ENCODE assay signal across 11 mouse cellular contexts in the genomic region with DNA sequence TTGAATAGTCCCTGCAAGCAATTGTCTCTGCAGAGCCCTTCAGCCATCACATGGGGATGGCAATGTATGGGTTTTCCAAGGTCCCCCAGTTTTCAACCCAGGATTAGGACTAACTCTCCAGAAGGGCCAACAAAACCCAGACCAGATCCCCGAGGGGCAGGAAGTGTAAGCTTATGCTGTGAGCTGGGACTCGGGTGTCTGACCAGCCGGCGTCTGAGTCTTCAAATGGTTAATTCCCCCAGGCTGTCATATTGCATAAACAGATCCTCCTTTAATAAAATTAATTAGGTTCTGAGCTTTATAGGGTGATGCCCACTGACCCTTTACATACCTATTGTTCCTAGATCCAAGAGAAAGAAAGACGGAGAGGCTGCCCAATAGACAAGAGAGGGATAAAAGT. TPM values are rescaled to one million over a fixed set of nuclear protein-coding genes. Genes with fewer than 3 reads are reported as not detected.
A peak's percentile ranks its signal among the peaks of the same experiment; 100 is the strongest.
DNase-seq lines count a peak whose midpoint lies in the region; ATAC-seq and TF ChIP-seq lines count a peak whose summit lies in the region.
"Had no signal": no experiment of that assay in that cellular context is flagged by ENCODE, and none has a peak within 500 bp of the region (broad histone marks: within the 10 kb centered on the region; RNA-seq: fewer than 3 reads in every experiment).

No protein-coding gene starts in this region.

- no peaks in the 10 kb centered on the region for H3K9me3 ChIP-seq in heart, postnatal 0 days (replicated peaks; ENCODE audit: control insufficient read depth, low read length)
- no peaks in the 10 kb centered on the region for H3K9me3 ChIP-seq in embryonic facial prominence, embryonic 15.5 days (replicated peaks)
- no peaks in the 10 kb centered on the region for H3K9me3 ChIP-seq in intestine, postnatal 0 days (ENCODE audit: control insufficient read depth)
- H3K9me3 ChIP-seq in neural tube, embryonic 12.5 days = no peaks in the 10 kb centered on the region

- no peak for ATAC-seq in heart, postnatal 0 days (ENCODE audit: insufficient read depth, low read depth)
- no peak for ATAC-seq in embryonic facial prominence, embryonic 15.5 days (ENCODE audit: insufficient number of reproducible peaks, low FRiP score, low TSS enrichment, low read depth)
- no peak for ATAC-seq in intestine, postnatal 0 days
- no peak for ATAC-seq in neural tube, embryonic 12.5 days (ENCODE audit: low FRiP score, low read depth)
- ATAC-seq in activated CD4-positive, CD25-positive, alpha-beta regulatory T cell, adult 4 months = no peak

- intact Hi-C loops in heart, postnatal 36 days (cut with DNase I) = no loop called here

- H3K4me3 ChIP-seq in heart, postnatal 0 days (ENCODE audit: low read depth, low read length) = peak overlapping the region; percentile 35
- H3K4me3 ChIP-seq in embryonic facial prominence, embryonic 15.5 days (replicated peaks) = peak overlapping the region; percentile 35
- H3K4me3 ChIP-seq in intestine, postnatal 0 days (ENCODE audit: low read depth, low read length) = peak overlapping the region; percentile 28
- peak overlapping the region; percentile 21; the same call in 1 of the 2 replicates for H3K4me3 ChIP-seq in neural tube, embryonic 12.5 days

- H3K36me3 ChIP-seq in heart, postnatal 0 days (replicated peaks; ENCODE audit: control insufficient read depth, insufficient read depth, low read length) = no peaks in the 10 kb centered on the region
- no peaks in the 10 kb centered on the region for H3K36me3 ChIP-seq in embryonic facial prominence, embryonic 15.5 days
- H3K36me3 ChIP-seq in intestine, postnatal 0 days (ENCODE audit: control insufficient read depth, insufficient read depth) = no peaks in the 10 kb centered on the region
- H3K36me3 ChIP-seq in neural tube, embryonic 12.5 days = no peaks in the 10 kb centered on the region

- no peak overlapping the region for H3K9ac ChIP-seq in heart, postnatal 0 days (replicated peaks; ENCODE audit: low read depth, low read length)
- H3K9ac ChIP-seq in embryonic facial prominence, embryonic 15.5 days = no peak overlapping the region
- H3K9ac ChIP-seq in intestine, postnatal 0 days (ENCODE audit: low read depth, low read length) = no peak overlapping the region
- peak overlapping the region; percentile 8; the same call in 1 of the 2 replicates for H3K9ac ChIP-seq in neural tube, embryonic 12.5 days

- peaks cover 4% of the 10 kb centered on the region; the same call in 1 of the 2 replicates for H3K4me1 ChIP-seq in heart, postnatal 0 days (ENCODE audit: control insufficient read depth, insufficient read depth)
- H3K4me1 ChIP-seq in embryonic facial prominence, embryonic 15.5 days = peaks cover 10% of the 10 kb centered on the region; the same call in 1 of the 2 replicates
- 0 out of 2 replicates have a peak, but pooled peaks cover 3% of the 10 kb centered on the region for H3K4me1 ChIP-seq in intestine, postnatal 0 days (replicated peaks; ENCODE audit: control insufficient read depth, insufficient read depth, low read length)
- peaks cover 20% of the 10 kb centered on the region for H3K4me1 ChIP-seq in neural tube, embryonic 12.5 days

- TF ChIP-seq EP300 in heart, postnatal 0 days (IDR thresholded peaks at IDR 0.05; ENCODE audit: low read depth) = no peak

- no peak overlapping the region for H3K27ac ChIP-seq in heart, postnatal 0 days (ENCODE audit: low read depth)
- no peak overlapping the region for H3K27ac ChIP-seq in embryonic facial prominence, embryonic 15.5 days (replicated peaks)
- no peak overlapping the region for H3K27ac ChIP-seq in intestine, postnatal 0 days (ENCODE audit: low read depth, low read length)
- no peak overlapping the region for H3K27ac ChIP-seq in neural tube, embryonic 12.5 days

- TF ChIP-seq CTCF in heart, postnatal 0 days (IDR thresholded peaks at IDR 0.05; ENCODE audit: low read depth) = no peak
- TF ChIP-seq CTCF in intestine, postnatal 0 days (IDR thresholded peaks at IDR 0.05; ENCODE audit: low read depth) = no peak

- WGBS in heart, postnatal 0 days = 20% methylated on average over 5 of the region's 5 CpGs
- 17% methylated on average over 5 of the region's 5 CpGs for whole genome bisulfite sequencing in embryonic facial prominence, embryonic 15.5 days
- 13% methylated on average over 5 of the region's 5 CpGs for WGBS in intestine, postnatal 0 days
- WGBS in neural tube, embryonic 12.5 days = 3% methylated on average over 5 of the region's 5 CpGs

- DNase-seq in heart, postnatal 0 days (ENCODE audit: low spot score) = no peak
- no peak for DNase-seq in heart, postnatal 36 days
- DNase-seq in adrenal gland, adult 2 months = no peak
- no peak for DNase-seq in urinary bladder, postnatal 4 days (ENCODE audit: low spot score in 2 of 2)
- DNase-seq: right cerebral cortex, adult 18-20 months had no signal

- peaks cover 35% of the 10 kb centered on the region for H3K27me3 ChIP-seq in heart, postnatal 0 days (ENCODE audit: control insufficient read depth, insufficient read depth, low read length)
- H3K27me3 ChIP-seq in embryonic facial prominence, embryonic 15.5 days = 0 out of 2 replicates have a peak, but pooled peaks cover 3% of the 10 kb centered on the region
- H3K27me3 ChIP-seq in intestine, postnatal 0 days (replicated peaks; ENCODE audit: control insufficient read depth, insufficient read depth, low read length) = peaks cover 40% of the 10 kb centered on the region
- H3K27me3 ChIP-seq in neural tube, embryonic 12.5 days (replicated peaks) = no peaks in the 10 kb centered on the region

- H3K4me2 ChIP-seq in heart, postnatal 0 days (ENCODE audit: low read depth, low read length) = peak overlapping the region; percentile 57
- H3K4me2 ChIP-seq in embryonic facial prominence, embryonic 15.5 days (replicated peaks) = peak overlapping the region; percentile 63
- peak overlapping the region; percentile 48 for H3K4me2 ChIP-seq in intestine, postnatal 0 days (replicated peaks; ENCODE audit: low read depth)
- peak overlapping the region; percentile 69 for H3K4me2 ChIP-seq in neural tube, embryonic 12.5 days (replicated peaks)

RNA-seq across cellular contexts. Expression of gene A830031A19Rik, which starts 14.4 kb away (rescaled TPM):
- total RNA-seq in heart, postnatal 0 days (2014; rRNA removed; ENCODE audit: low replicate concordance) = not detected in 2 replicates
- polyA plus RNA-seq in heart, postnatal 0 days (2015; fragmentation: Nextera tagmentation; extraction: Ambion mirVana) = not detected in 2 replicates
- total RNA-seq in heart, postnatal 36 days (2021) = not detected
- polyA plus RNA-seq in embryonic facial prominence, embryonic 15.5 days (2015; fragmentation: Nextera tagmentation; extraction: Ambion mirVana) = not detected in 2 replicates
- not detected in 2 replicates for polyA plus RNA-seq in intestine, postnatal 0 days (2015; fragmentation: Nextera tagmentation; extraction: Ambion mirVana)
- not detected in 2 replicates for polyA plus RNA-seq in neural tube, embryonic 12.5 days (2016; fragmentation: Nextera tagmentation; extraction: Ambion mirVana)
- not detected for total RNA-seq in adrenal gland, adult 2 months (2021)
- polyA plus RNA-seq in adrenal gland, adult 2 months (2012; rRNA removed) = not detected in 2 replicates
- not detected for polyA plus RNA-seq in activated CD4-positive, CD25-positive, alpha-beta regulatory T cell, adult 4 months (2017; shearing (Covaris generic))
- total RNA-seq: common myeloid progenitor, adult 5-6 weeks had no signal
- polyA plus RNA-seq: liver, embryonic 16.5 days had no signal

RNA-seq across cellular contexts. Expression of gene Bcl11a, which starts 17.4 kb away (rescaled TPM):
- total RNA-seq in heart, postnatal 0 days (2014; rRNA removed; ENCODE audit: low replicate concordance) = 4.1 and 7.1 TPM in 2 replicates
- 7.4 and 8.2 TPM in 2 replicates for polyA plus RNA-seq in heart, postnatal 0 days (2015; fragmentation: Nextera tagmentation; extraction: Ambion mirVana)
- 1 to 10 TPM; 4.5 to 5.0 TPM for total RNA-seq in heart, postnatal 36 days (2021)
- 41.7 and 43.0 TPM in 2 replicates for polyA plus RNA-seq in embryonic facial prominence, embryonic 15.5 days (2015; fragmentation: Nextera tagmentation; extraction: Ambion mirVana)
- 5.9 and 6.5 TPM in 2 replicates for polyA plus RNA-seq in intestine, postnatal 0 days (2015; fragmentation: Nextera tagmentation; extraction: Ambion mirVana)
- polyA plus RNA-seq in neural tube, embryonic 12.5 days (2016; fragmentation: Nextera tagmentation; extraction: Ambion mirVana) = 96.6 and 101 TPM in 2 replicates
- total RNA-seq in adrenal gland, adult 2 months (2021) = 1 to 10 TPM; 4.3 to 5.9 TPM
- polyA plus RNA-seq in adrenal gland, adult 2 months (2012; rRNA removed) = 0.80 and 0.81 TPM in 2 replicates
- polyA plus RNA-seq in activated CD4-positive, CD25-positive, alpha-beta regulatory T cell, adult 4 months (2017; shearing (Covaris generic)) = under 1 TPM; 0.37 to 0.96 TPM
